Mouse (Mus musculus): ENCODE measurements around the gene Comt. TPM values are rescaled to one million over a fixed set of nuclear protein-coding genes. Genes with fewer than 3 reads are reported as not detected.
A peak's percentile ranks its signal among the peaks of the same experiment; 100 is the strongest.

Comt gene
- polyA plus RNA-seq, 1 experiment from 2014 or later: 50.8 TPM

GRCm38 (mm10) chr16:18428011-18428515, 1.4 kb upstream of the Comt start:
- DNase-seq (ENCODE audit: low spot score, missing footprints) (no peak), ATAC-seq (ENCODE audit: low FRiP score) (no peak)
- Histone ChIP-seq H3K9me3 (ENCODE audit: control insufficient read depth, low read length) (no peaks in the 10 kb centered on the region), H3K4me1 (ENCODE audit: control insufficient read depth, insufficient read depth, low read length) (peaks cover 7% of the 10 kb centered on the region), H3K4me2 (no peak overlapping the region), H3K27ac (ENCODE audit: low read depth, low read length) (no peak overlapping the region), H3K9ac (ENCODE audit: low read length) (0 out of 2 replicates have a peak overlapping the region, but pooled peaks have one; percentile 33), H3K4me3 (ENCODE audit: low read depth, low read length) (no peak overlapping the region), H3K36me3 (ENCODE audit: control insufficient read depth, insufficient read depth, low read length) (no peaks in the 10 kb centered on the region), H3K27me3 (ENCODE audit: control insufficient read depth, insufficient read depth, low read length) (no peaks in the 10 kb centered on the region)
- WGBS: 88% methylated on average over 5 of the region's 5 CpGs

- Histone ChIP-seq H3K36me3 (ENCODE audit: control insufficient read depth, insufficient read depth, low read length) (no peaks in the 10 kb centered on the region), H3K27ac (ENCODE audit: low read depth, low read length) (no peak within 1 kb of the TSS), H3K4me3 (ENCODE audit: low read depth, low read length) (peak within 1 kb of the TSS; percentile 67), H3K4me1 (ENCODE audit: control insufficient read depth, insufficient read depth, low read length) (peaks cover 7% of the 10 kb centered on the region), H3K9ac (ENCODE audit: low read length) (peak within 1 kb of the TSS; percentile 83), H3K27me3 (ENCODE audit: control insufficient read depth, insufficient read depth, low read length) (no peaks in the 10 kb centered on the region), H3K9me3 (ENCODE audit: control insufficient read depth, low read length) (no peaks in the 10 kb centered on the region), H3K4me2 (peak within 1 kb of the TSS; percentile 81)
- DNase-seq (ENCODE audit: low spot score, missing footprints) (peak; percentile 98), ATAC-seq (ENCODE audit: low FRiP score) (peak; percentile 92)
- WGBS: under 1% methylated on average over 51 of the region's 52 CpGs
Measured at GRCm38 (mm10) chr16:18426215-18426791, 349 bp downstream of the Comt start, which contains the start of gene Txnrd2. Gene Txnrd2 (plus strand): TSS chr16:18426384.

GRCm38 (mm10) chr16:18425475-18426214, 1.0 kb downstream of the Comt start:
- H3K36me3 ChIP-seq (ENCODE audit: control insufficient read depth, insufficient read depth, low read length): no peaks in the 10 kb centered on the region
- no peaks in the 10 kb centered on the region for H3K9me3 ChIP-seq (ENCODE audit: control insufficient read depth, low read length)
- H3K4me2 ChIP-seq: peak overlapping the region; percentile 81
- H3K27me3 ChIP-seq (ENCODE audit: control insufficient read depth, insufficient read depth, low read length): no peaks in the 10 kb centered on the region
- peak overlapping the region; percentile 67 for H3K4me3 ChIP-seq (ENCODE audit: low read depth, low read length)
- no peak for DNase-seq (ENCODE audit: low spot score, missing footprints)
- no peak overlapping the region for H3K27ac ChIP-seq (ENCODE audit: low read depth, low read length)
- H3K9ac ChIP-seq (ENCODE audit: low read length): peak overlapping the region; percentile 83
- H3K4me1 ChIP-seq (ENCODE audit: control insufficient read depth, insufficient read depth, low read length): peaks cover 7% of the 10 kb centered on the region
- ATAC-seq (ENCODE audit: low FRiP score): peak; percentile 59
- WGBS: 40% methylated on average over 10 of the region's 10 CpGs

- no peak overlapping the region for H3K9ac ChIP-seq (ENCODE audit: low read length)
Measured at GRCm38 (mm10) chr16:18424364-18425045, 2.1 kb downstream of the Comt start.

GRCm38 (mm10) chr16:18423915-18424265, 2.8 kb downstream of the Comt start:
- Histone ChIP-seq H3K4me3 (ENCODE audit: low read depth, low read length) (no peak overlapping the region), H3K9ac (ENCODE audit: low read length) (no peak overlapping the region), H3K27ac (ENCODE audit: low read depth, low read length) (no peak overlapping the region), H3K27me3 (ENCODE audit: control insufficient read depth, insufficient read depth, low read length) (no peaks in the 10 kb centered on the region), H3K4me2 (no peak overlapping the region), H3K4me1 (ENCODE audit: control insufficient read depth, insufficient read depth, low read length) (peaks cover 7% of the 10 kb centered on the region), H3K36me3 (ENCODE audit: control insufficient read depth, insufficient read depth, low read length) (no peaks in the 10 kb centered on the region), H3K9me3 (ENCODE audit: control insufficient read depth, low read length) (no peaks in the 10 kb centered on the region)
- ATAC-seq (ENCODE audit: low FRiP score) (no peak), DNase-seq (ENCODE audit: low spot score, missing footprints) (no peak)
- 90% methylated on average over 5 of the region's 5 CpGs for WGBS

More at GRCm38 (mm10) chr16:18424364-18425045, 2.1 kb downstream of the Comt start:
- no peaks in the 10 kb centered on the region for H3K9me3 ChIP-seq (ENCODE audit: control insufficient read depth, low read length)
- H3K4me3 ChIP-seq (ENCODE audit: low read depth, low read length): no peak overlapping the region
- 81% methylated on average over 11 of the region's 11 CpGs for WGBS
- DNase-seq (ENCODE audit: low spot score, missing footprints) (no peak), ATAC-seq (ENCODE audit: low FRiP score) (no peak)
- H3K27ac ChIP-seq (ENCODE audit: low read depth, low read length): no peak overlapping the region
- no peak overlapping the region for H3K4me2 ChIP-seq
- H3K4me1 ChIP-seq (ENCODE audit: control insufficient read depth, insufficient read depth, low read length): peaks cover 7% of the 10 kb centered on the region
- H3K27me3 ChIP-seq (ENCODE audit: control insufficient read depth, insufficient read depth, low read length): no peaks in the 10 kb centered on the region
- H3K36me3 ChIP-seq (ENCODE audit: control insufficient read depth, insufficient read depth, low read length): no peaks in the 10 kb centered on the region

GRCm38 (mm10) chr16:18423203-18423914, 3.3 kb downstream of the Comt start:
- Histone ChIP-seq H3K9me3 (ENCODE audit: control insufficient read depth, low read length) (no peaks in the 10 kb centered on the region), H3K27me3 (ENCODE audit: control insufficient read depth, insufficient read depth, low read length) (no peaks in the 10 kb centered on the region), H3K4me3 (ENCODE audit: low read depth, low read length) (no peak overlapping the region), H3K9ac (ENCODE audit: low read length) (no peak overlapping the region), H3K4me1 (ENCODE audit: control insufficient read depth, insufficient read depth, low read length) (peaks cover 7% of the 10 kb centered on the region), H3K4me2 (no peak overlapping the region), H3K36me3 (ENCODE audit: control insufficient read depth, insufficient read depth, low read length) (no peaks in the 10 kb centered on the region), H3K27ac (ENCODE audit: low read depth, low read length) (no peak overlapping the region)
- ATAC-seq (ENCODE audit: low FRiP score) (no peak), DNase-seq (ENCODE audit: low spot score, missing footprints) (no peak)
- WGBS: 88% methylated on average over 7 of the region's 7 CpGs

- H3K36me3 ChIP-seq (ENCODE audit: control insufficient read depth, insufficient read depth, low read length): no peaks in the 10 kb centered on the region
- H3K9ac ChIP-seq (ENCODE audit: low read length): no peak overlapping the region; the same call in 1 of the 2 replicates
- no peak overlapping the region for H3K27ac ChIP-seq (ENCODE audit: low read depth, low read length)
- DNase-seq (ENCODE audit: low spot score, missing footprints): no peak
- ATAC-seq (ENCODE audit: low FRiP score): 0 out of 2 replicates have a peak, but pooled peaks have one; percentile 11
- H3K4me1 ChIP-seq (ENCODE audit: control insufficient read depth, insufficient read depth, low read length): peaks cover 5% of the 10 kb centered on the region
- H3K4me3 ChIP-seq (ENCODE audit: low read depth, low read length): no peak overlapping the region
- H3K27me3 ChIP-seq (ENCODE audit: control insufficient read depth, insufficient read depth, low read length): no peaks in the 10 kb centered on the region
- WGBS: 77% methylated on average over 3 of the region's 3 CpGs
- H3K4me2 ChIP-seq: no peak overlapping the region
- no peaks in the 10 kb centered on the region for H3K9me3 ChIP-seq (ENCODE audit: control insufficient read depth, low read length)
Measured at GRCm38 (mm10) chr16:18420571-18420970, 6.1 kb downstream of the Comt start.

- no peaks in the 10 kb centered on the region; the same call in 1 of the 2 replicates for H3K4me1 ChIP-seq (ENCODE audit: control insufficient read depth, insufficient read depth, low read length)
- H3K27me3 ChIP-seq (ENCODE audit: control insufficient read depth, insufficient read depth, low read length): no peaks in the 10 kb centered on the region
- 64% methylated on average over 1 of the region's 1 CpGs for WGBS
- no peaks in the 10 kb centered on the region for H3K9me3 ChIP-seq (ENCODE audit: control insufficient read depth, low read length)
- ATAC-seq (ENCODE audit: low FRiP score) (no peak), DNase-seq (ENCODE audit: low spot score, missing footprints) (no peak)
- H3K4me3 ChIP-seq (ENCODE audit: low read depth, low read length): no peak overlapping the region
- H3K36me3 ChIP-seq (ENCODE audit: control insufficient read depth, insufficient read depth, low read length): no peaks in the 10 kb centered on the region
- H3K27ac ChIP-seq (ENCODE audit: low read depth, low read length): no peak overlapping the region
- H3K9ac ChIP-seq (ENCODE audit: low read length): no peak overlapping the region
- H3K4me2 ChIP-seq: no peak overlapping the region
Measured at GRCm38 (mm10) chr16:18419603-18420026, 7.0 kb downstream of the Comt start.
